Mouse (Mus musculus) limb, embryonic 12.5 days (tissue): ENCODE data around the gene Pnp2. TPM values are rescaled to one million over a fixed set of nuclear protein-coding genes. Genes with fewer than 3 reads are reported as not detected.
"Not testable (repeated sequence)": the region's sequence is repeated elsewhere in the genome, so short reads cannot be mapped to it uniquely, and the experiment has no call there.

Experiments used
- ATAC-seq: fragments of 200-750 bp; cut with Nextera tagmentation; 2 replicates; pipeline ENCODE4 v1.8.0; 2017; ENCODE audit warnings: low read depth, moderate TSS enrichment; ENCODE audit not compliant: insufficient number of reproducible peaks, insufficient read depth, low FRiP score, low TSS enrichment
- H3K27ac ChIP-seq: fragments of 300-500 bp; sonication (generic); 2 replicates; pipeline ENCODE4 v1.5.1; 2016; ENCODE audit warnings: mild to moderate bottlenecking, moderate library complexity
- H3K27me3 ChIP-seq: fragments of 300-500 bp; sonication (generic); 2 replicates; pipeline ENCODE4 v1.6.1; 2016; ENCODE audit warnings: mild to moderate bottlenecking, moderate library complexity
- H3K36me3 ChIP-seq: fragments of 300-500 bp; sonication (generic); 2 replicates; pipeline ENCODE4 v1.6.1; 2016; ENCODE audit warnings: mild to moderate bottlenecking, moderate library complexity
- H3K4me1 ChIP-seq: fragments of 300-500 bp; sonication (generic); replicated peaks from 2 replicates; pipeline ENCODE4 v1.6.1; 2016
- H3K4me2 ChIP-seq: fragments of 300-500 bp; sonication (generic); 2 replicates; pipeline ENCODE4 v1.6.1; 2016; ENCODE audit warnings: mild to moderate bottlenecking, moderate library complexity
- H3K4me3 ChIP-seq: fragments of 300-500 bp; sonication (generic); replicated peaks from 2 replicates; pipeline ENCODE4 v1.5.1; 2016; ENCODE audit warnings: mild to moderate bottlenecking
- H3K9ac ChIP-seq: fragments of 300-500 bp; sonication (generic); replicated peaks from 2 replicates; pipeline ENCODE4 v1.6.1; 2016; ENCODE audit warnings: mild to moderate bottlenecking, moderate library complexity
- H3K9me3 ChIP-seq: fragments of 300-500 bp; sonication (generic); 2 replicates; pipeline ENCODE4 v1.6.1; 2016; ENCODE audit warnings: mild to moderate bottlenecking, moderate library complexity
- WGBS: fragments of 180-500 bp; shearing (Covaris S2); methylation state at CpG from one replicate; pipeline ENCODE4 v1.1.7; 2016; 5-methylcytosine and 5-hydroxymethylcytosine counted together
- polyA plus RNA-seq: library from polyadenylated mRNA; unstranded; fragments of >200 nt; fragmentation: Nextera tagmentation; extraction: Ambion mirVana; gene quantifications from 2 replicates; pipeline ENCODE4 v1.2.1, GENCODE M21; 2016

Gene Pnp2
- 0.74 and 0.78 TPM in 2 replicates for polyA plus RNA-seq

DNA sequence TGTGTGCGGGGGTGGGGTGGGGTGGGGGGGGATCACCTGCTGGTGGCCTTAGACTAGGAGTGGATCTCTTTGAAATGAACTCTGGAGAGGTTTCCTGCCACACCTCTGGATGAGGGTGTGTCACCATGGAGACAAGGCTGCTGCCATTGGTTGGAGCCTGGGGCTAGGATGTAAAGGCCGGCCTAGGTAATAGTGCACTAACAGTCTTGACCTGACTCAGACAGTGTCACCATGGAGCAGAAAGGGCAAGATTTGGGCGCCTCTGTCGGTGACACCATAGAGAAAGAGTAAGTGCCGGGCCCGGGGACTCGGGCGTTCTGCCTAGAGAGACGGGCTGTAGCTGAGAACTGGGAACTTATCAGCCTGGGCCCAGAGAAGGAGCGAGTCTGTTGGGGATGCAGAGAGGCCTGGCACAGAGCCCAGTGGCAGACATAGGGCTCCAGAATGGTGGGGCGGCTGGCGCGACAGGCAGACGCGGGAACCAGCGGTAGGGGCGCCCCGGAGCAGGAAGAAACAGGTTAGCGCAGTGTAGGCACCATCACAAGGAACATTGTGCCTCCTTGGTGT is at the start of gene Pnp2:
Gene Pnp2, plus strand, starts transcription at position 51 of the 567 bp plus-strand sequence.
- H3K4me1 ChIP-seq, H3K9ac ChIP-seq, H3K4me3 ChIP-seq, H3K27ac ChIP-seq, H3K27me3 ChIP-seq, H3K9me3 ChIP-seq, H3K36me3 ChIP-seq: not testable (repeated sequence)
- peak within 1 kb of the TSS; percentile 33 for H3K4me2 ChIP-seq
- ATAC-seq: peak; percentile 71; the same call in 1 of the 2 replicates
- 6% methylated on average over 19 of the region's 19 CpGs for WGBS

DNA sequence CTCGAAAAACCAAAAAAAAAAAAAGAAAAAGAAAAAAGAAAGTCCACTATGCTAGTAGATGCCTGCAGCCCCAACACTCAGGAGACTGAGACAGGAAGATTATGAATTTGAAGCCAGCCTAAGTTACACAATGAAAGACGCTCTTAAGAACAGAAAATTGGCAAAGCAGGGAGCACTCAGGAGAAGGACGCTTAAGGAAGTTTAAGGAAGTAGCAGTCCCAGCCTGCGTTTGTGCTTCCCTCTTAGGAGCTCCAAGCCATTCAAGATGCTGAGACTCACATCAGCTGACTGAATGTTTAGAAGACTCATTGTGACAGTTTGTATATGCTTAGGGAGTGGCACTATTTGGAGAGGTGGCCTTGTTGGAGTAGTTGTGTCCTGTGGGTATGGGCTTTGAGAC is 47.7 kb upstream of the Pnp2 start:
- Histone ChIP-seq H3K9me3 (no peaks in the 10 kb centered on the region), H3K4me1 (peaks cover 8% of the 10 kb centered on the region), H3K4me3 (no peak overlapping the region), H3K9ac (no peak overlapping the region), H3K36me3 (peaks cover 27% of the 10 kb centered on the region), H3K27ac (no peak overlapping the region), H3K27me3 (no peaks in the 10 kb centered on the region), H3K4me2 (no peak overlapping the region)
- ATAC-seq: no peak
- 76% methylated on average over 4 of the region's 4 CpGs for WGBS

DNA sequence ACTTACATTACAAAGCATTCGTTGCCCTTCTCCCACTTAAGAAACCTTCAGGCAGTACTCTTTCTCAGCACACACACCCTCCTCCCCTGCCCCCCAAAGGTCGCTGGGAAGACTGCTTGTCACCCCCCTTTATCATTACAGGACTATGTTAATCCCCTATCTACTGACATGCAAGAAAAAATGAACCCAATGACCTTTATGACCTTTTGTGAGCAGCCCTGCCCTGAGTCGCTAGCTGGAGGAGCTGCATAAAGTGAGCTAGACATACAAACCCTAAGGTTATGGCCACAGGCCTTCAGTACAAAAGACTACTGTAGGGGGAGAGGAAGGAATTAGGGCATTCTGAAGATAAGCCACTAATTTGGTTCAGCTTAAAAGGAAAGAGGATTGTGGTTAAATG is 44.4 kb upstream of the Pnp2 start:
- no peaks in the 10 kb centered on the region for H3K27me3 ChIP-seq
- H3K27ac ChIP-seq: no peak overlapping the region
- no peaks in the 10 kb centered on the region for H3K9me3 ChIP-seq
- no peak overlapping the region for H3K4me3 ChIP-seq
- H3K4me2 ChIP-seq: no peak overlapping the region
- H3K36me3 ChIP-seq: peaks cover 57% of the 10 kb centered on the region
- 61% methylated on average over 3 of the region's 3 CpGs for WGBS
- H3K4me1 ChIP-seq: no peaks in the 10 kb centered on the region
- no peak overlapping the region for H3K9ac ChIP-seq
- no peak for ATAC-seq

DNA sequence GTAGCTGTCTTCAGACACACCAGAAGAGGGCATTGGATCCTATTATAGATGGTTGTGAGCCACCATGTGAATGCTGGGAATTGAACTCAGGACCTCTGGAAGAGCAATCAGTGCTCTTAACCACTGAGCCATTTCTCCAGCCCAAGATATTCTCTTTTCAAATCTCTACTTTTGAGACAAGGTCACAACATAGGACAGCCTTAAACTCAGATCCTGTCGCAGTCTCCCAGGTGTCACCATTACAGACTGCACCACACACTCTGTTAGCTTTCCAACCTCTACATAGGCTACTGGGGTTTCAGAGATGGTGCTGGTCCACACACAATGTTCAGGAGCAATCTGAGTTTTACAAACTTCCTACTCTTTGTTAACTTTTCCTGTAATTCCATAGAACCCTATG is 32.4 kb upstream of the Pnp2 start:
- Histone ChIP-seq H3K36me3 (peaks cover 47% of the 10 kb centered on the region), H3K4me3 (peak overlapping the region; percentile 83), H3K4me2 (peak overlapping the region; percentile 76), H3K4me1 (peaks cover 17% of the 10 kb centered on the region), H3K9ac (peak overlapping the region; percentile 81)
- H3K27ac ChIP-seq, ATAC-seq, H3K9me3 ChIP-seq, H3K27me3 ChIP-seq: not testable (repeated sequence)
- 74% methylated on average over 1 of the region's 1 CpGs for whole genome bisulfite sequencing

DNA sequence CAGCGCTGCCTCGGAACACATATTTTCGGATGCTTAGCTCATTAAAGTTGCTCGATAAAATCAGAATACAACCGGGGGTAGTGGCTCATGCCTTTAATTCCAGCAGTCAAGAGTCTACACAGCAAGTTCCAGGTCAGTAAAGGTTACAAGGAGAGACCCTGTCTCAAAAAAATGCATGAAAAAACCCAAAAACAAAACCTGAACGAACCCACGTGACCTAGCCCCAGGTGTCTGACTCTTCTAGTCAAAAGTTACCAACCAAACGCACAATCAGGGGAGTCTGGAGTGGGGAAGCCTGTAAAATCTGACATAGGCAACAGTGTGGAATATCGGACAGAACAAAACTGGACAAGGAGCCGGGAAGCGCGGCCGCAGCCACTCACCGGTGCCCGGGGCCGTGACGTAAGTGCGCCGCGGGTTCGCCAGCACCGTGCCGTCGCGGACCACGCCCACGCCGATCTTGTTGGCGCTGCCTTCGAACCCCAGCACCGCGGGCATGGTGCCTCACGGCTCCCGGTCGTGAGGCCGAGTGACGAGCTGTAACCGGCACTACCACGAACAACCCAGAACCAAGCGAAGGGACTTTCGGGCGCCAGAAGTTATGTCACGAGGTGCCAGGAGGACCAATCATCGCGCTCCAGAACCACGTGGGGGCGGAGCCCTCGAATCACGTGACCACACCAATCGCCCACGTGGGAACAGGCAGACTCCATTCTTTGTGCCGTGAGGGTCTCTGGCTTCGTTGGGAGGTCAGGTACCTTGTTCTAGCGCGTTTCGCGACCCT is 31.3 kb upstream of the Pnp2 start, which contains the start of the genes Osgep and Apex1:
Gene Osgep, minus strand, starts transcription at position 613 of the 784 bp plus-strand sequence.
Gene Apex1, plus strand, starts transcription at position 688 of the 784 bp plus-strand sequence.
- peak within 1 kb of the TSS; percentile 81 for H3K9ac ChIP-seq
- ATAC-seq: peak; percentile 95
- H3K36me3 ChIP-seq: peaks cover 49% of the 10 kb centered on the region
- H3K4me3 ChIP-seq: peak within 1 kb of the TSS; percentile 83
- WGBS: under 1% methylated on average over 57 of the region's 57 CpGs
- H3K4me2 ChIP-seq: peak within 1 kb of the TSS; percentile 76
- no peaks in the 10 kb centered on the region for H3K9me3 ChIP-seq
- no peaks in the 10 kb centered on the region for H3K27me3 ChIP-seq
- H3K4me1 ChIP-seq: peaks cover 17% of the 10 kb centered on the region
- peak within 1 kb of the TSS; percentile 94 for H3K27ac ChIP-seq

- peaks cover 24% of the 10 kb centered on the region for H3K4me1 ChIP-seq
- H3K36me3 ChIP-seq: peaks cover 44% of the 10 kb centered on the region
- ATAC-seq: no peak
- peak overlapping the region; percentile 83 for H3K4me3 ChIP-seq
- H3K4me2 ChIP-seq: peak overlapping the region; percentile 76
- no peaks in the 10 kb centered on the region for H3K9me3 ChIP-seq
- H3K27me3 ChIP-seq: no peaks in the 10 kb centered on the region
- WGBS: 2% methylated on average over 38 of the region's 38 CpGs
- peak overlapping the region; percentile 81 for H3K9ac ChIP-seq
- H3K27ac ChIP-seq: peak overlapping the region; percentile 94
Observed at GRCm38 (mm10) chr14:50925111-50925920, 30.5 kb upstream of the Pnp2 start.

GRCm38 (mm10) chr14:50927366-50927765 is 28.4 kb upstream of the Pnp2 start:
- Histone ChIP-seq H3K4me3 (0 out of 2 replicates have a peak overlapping the region, but pooled peaks have one; percentile 2), H3K4me2 (no peak overlapping the region), H3K9me3 (no peaks in the 10 kb centered on the region), H3K36me3 (peaks cover 36% of the 10 kb centered on the region), H3K27ac (no peak overlapping the region), H3K27me3 (no peaks in the 10 kb centered on the region), H3K4me1 (peaks cover 27% of the 10 kb centered on the region), H3K9ac (no peak overlapping the region)
- WGBS: 85% methylated on average over 3 of the region's 3 CpGs
- no peak for ATAC-seq

GRCm38 (mm10) chr14:50929951-50930350 is 25.8 kb upstream of the Pnp2 start:
- Histone ChIP-seq H3K4me3 (peak overlapping the region; percentile 95), H3K4me2 (peak overlapping the region; percentile 69), H3K9ac (peak overlapping the region; percentile 91), H3K4me1 (peaks cover 21% of the 10 kb centered on the region), H3K36me3 (peaks cover 36% of the 10 kb centered on the region), H3K27ac (peak overlapping the region; percentile 82; the same call in 1 of the 2 replicates), H3K9me3 (no peaks in the 10 kb centered on the region), H3K27me3 (no peaks in the 10 kb centered on the region)
- no peak for ATAC-seq
- 18% methylated on average over 10 of the region's 10 CpGs for WGBS

GRCm38 (mm10) chr14:50930377-50930753 is 25.4 kb upstream of the Pnp2 start:
- H3K36me3 ChIP-seq: peaks cover 36% of the 10 kb centered on the region
- H3K9me3 ChIP-seq: no peaks in the 10 kb centered on the region
- no peaks in the 10 kb centered on the region for H3K27me3 ChIP-seq
- peak overlapping the region; percentile 82 for H3K27ac ChIP-seq
- peak overlapping the region; percentile 91 for H3K9ac ChIP-seq
- H3K4me1 ChIP-seq: peaks cover 21% of the 10 kb centered on the region
- 0% methylated on average over 38 of the region's 38 CpGs for WGBS
- H3K4me2 ChIP-seq: peak overlapping the region; percentile 69
- H3K4me3 ChIP-seq: peak overlapping the region; percentile 95
- peak; percentile 38 for ATAC-seq

- WGBS: under 1% methylated on average over 60 of the region's 68 CpGs
- H3K4me1 ChIP-seq: peaks cover 19% of the 10 kb centered on the region
- peaks cover 36% of the 10 kb centered on the region for H3K36me3 ChIP-seq
- peak within 1 kb of the TSS; percentile 91 for H3K9ac ChIP-seq
- H3K9me3 ChIP-seq: no peaks in the 10 kb centered on the region
- no peaks in the 10 kb centered on the region for H3K27me3 ChIP-seq
- H3K4me2 ChIP-seq: peak within 1 kb of the TSS; percentile 69
- H3K27ac ChIP-seq: peak within 1 kb of the TSS; percentile 88
- H3K4me3 ChIP-seq: peak within 1 kb of the TSS; percentile 95
- ATAC-seq: peak; percentile 100
Observed at GRCm38 (mm10) chr14:50930754-50931492, 24.9 kb upstream of the Pnp2 start, which contains the start of the genes Pip4p1 and Pnp. Gene Pip4p1, minus strand, starts transcription at chr14:50930856. Gene Pnp, plus strand, starts transcription at chr14:50931082.
